Mouse (Mus musculus): Measurements from ENCODE around the gene Ager.

DNA sequence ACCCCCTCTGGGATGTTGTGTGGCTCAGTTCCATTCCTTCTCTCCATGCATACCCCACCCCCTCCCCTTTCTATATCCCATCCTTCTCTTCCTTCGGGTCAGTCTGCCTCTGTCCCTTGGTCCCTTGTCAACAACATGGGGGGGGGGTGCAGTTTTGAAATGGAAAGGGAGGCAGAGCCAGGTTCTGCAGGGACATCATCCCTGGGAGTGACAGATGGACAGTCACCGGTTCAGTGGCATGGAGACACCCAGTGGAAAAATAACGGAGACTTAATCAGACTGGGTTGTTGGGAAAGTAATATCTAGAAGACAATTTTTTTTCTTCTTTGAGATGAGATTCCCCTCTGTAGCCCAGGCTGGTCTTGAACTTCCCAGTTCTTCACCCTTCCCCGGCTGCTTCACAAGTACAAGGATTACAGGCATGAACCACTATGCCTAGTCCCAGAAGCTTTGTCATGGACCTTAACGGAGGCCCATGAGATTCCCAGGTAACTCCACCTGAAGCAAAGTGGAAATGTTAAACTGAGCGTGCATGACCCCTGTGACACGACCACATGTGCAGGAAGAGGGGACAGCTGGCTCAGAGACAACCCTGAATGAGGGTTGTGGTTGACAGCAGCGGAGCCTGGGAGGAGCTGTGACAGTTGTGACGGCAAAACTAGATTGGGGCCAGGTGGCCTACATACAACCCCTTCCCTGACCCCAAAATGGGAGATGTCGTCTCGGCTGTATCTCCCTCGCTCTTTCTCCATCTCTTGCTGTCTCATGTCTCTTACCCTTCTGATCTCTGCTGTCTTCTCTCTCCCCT lies 32.3 kb downstream of the Ager start:
- no peak for TF ChIP-seq CTCF (IDR thresholded peaks at IDR 0.05; ENCODE audit: low read depth)
- TF ChIP-seq EP300 (optimal IDR thresholded peaks at IDR 0.05): no peak
